25 mouse cellular contexts compared by ENCODE assay signal in genomic region chr4:63862953-63863352, GRCm38 (mm10). TPM values are rescaled to one million over a fixed set of nuclear protein-coding genes. Genes with fewer than 3 reads are reported as not detected.
"Had no signal": no experiment of that assay in that cellular context is flagged by ENCODE, and none has a peak within 500 bp of the region (broad histone marks: within the 10 kb centered on the region; RNA-seq: fewer than 3 reads in every experiment).

No protein-coding gene starts in this region.

- DNase-seq: kidney, adult 2 months; kidney, postnatal 25 days; layer of hippocampus, adult 9-11 months; left cerebral cortex, postnatal 4 days; lung, adult 18-20 months; lung, postnatal 10 days; lung, postnatal 36 days; right cerebral cortex, adult 18-20 months; right cerebral cortex, postnatal 25 days; thymus, postnatal 36 days had no signal

- ATAC-seq: liver, embryonic 12.5 days; midbrain, embryonic 13.5 days; midbrain, embryonic 16.5 days had no signal

RNA-seq across cellular contexts. Expression of gene Tnfsf8, which starts 1.8 kb away (rescaled TPM):
- total RNA-seq: layer of hippocampus, adult 2 months; layer of hippocampus, postnatal 25 days; left cerebral cortex, adult 2 months; left cerebral cortex, postnatal 14 days; left cerebral cortex, postnatal 4 days had no signal
- polyA plus RNA-seq: kidney, embryonic 14.5 days; kidney, postnatal 0 days; limb, embryonic 15.5 days; liver, embryonic 15.5 days; midbrain, embryonic 10.5 days; midbrain, embryonic 13.5 days; midbrain, embryonic 16.5 days; neural tube, embryonic 12.5 days; neural tube, embryonic 15.5 days; stomach, embryonic 16.5 days had no signal
